Mouse (Mus musculus) MEL (cell line): Measurements from ENCODE around the gene Chrdl2.

Experiments used
- CTCF ChIP-seq, 3 experiments: IDR thresholded peaks in 2 of 3; conservative IDR thresholded peaks in 1 of 3; 2 replicates each; pipeline ENCODE4 v1.5.1; 2011 to 2012; ENCODE audit warnings: low read length in 3 of 3, low read depth in 2 of 3, mild to moderate bottlenecking in 2 of 3, improper control_type of control experiment in 1 of 3, inconsistent platforms in 1 of 3, mixed read lengths in 1 of 3, moderate library complexity in 1 of 3; ENCODE audit not compliant: control insufficient read depth in 1 of 3, insufficient read depth in 1 of 3, poor library complexity in 1 of 3, severe bottlenecking in 1 of 3
- EP300 ChIP-seq, 2 experiments: IDR thresholded peaks; 2 replicates each; pipeline ENCODE4 v1.6.1; 2011; ENCODE audit warnings: improper control_type of control experiment in 2 of 2, low read length in 2 of 2, low read depth in 1 of 2, mild to moderate bottlenecking in 1 of 2
- ETS1 ChIP-seq: IDR thresholded peaks from 2 replicates; pipeline ENCODE4 v1.6.1; 2012; ENCODE audit warnings: low read depth, mild to moderate bottlenecking, inconsistent platforms, low read length, improper control_type of control experiment, moderate library complexity
- KAT2A ChIP-seq: conservative IDR thresholded peaks from 2 replicates; pipeline ENCODE4 v1.6.1; 2012; ENCODE audit warnings: low read depth, low read length, improper control_type of control experiment, inconsistent platforms
- MAFK ChIP-seq: IDR thresholded peaks from 2 replicates; pipeline ENCODE4 v1.6.1; 2011; ENCODE audit warnings: low read depth, mild to moderate bottlenecking, low read length, improper control_type of control experiment, borderline replicate concordance
- MAX ChIP-seq: IDR thresholded peaks from 2 replicates; pipeline ENCODE4 v1.6.1; 2011; ENCODE audit warnings: low read length, improper control_type of control experiment
- MAZ ChIP-seq: IDR thresholded peaks from 2 replicates; pipeline ENCODE4 v1.6.1; 2012; ENCODE audit warnings: low read depth, mild to moderate bottlenecking, inconsistent platforms, low read length, improper control_type of control experiment
- MYC ChIP-seq: IDR thresholded peaks from 2 replicates; pipeline ENCODE4 v1.6.1; 2011; ENCODE audit warnings: low read depth, mild to moderate bottlenecking, low read length, improper control_type of control experiment, moderate library complexity
- NRF1 ChIP-seq: IDR thresholded peaks from 2 replicates; pipeline ENCODE4 v1.6.1; 2014; ENCODE audit warnings: low read depth, mild to moderate bottlenecking, inconsistent platforms, low read length, improper control_type of control experiment, moderate library complexity; ENCODE audit not compliant: poor library complexity, insufficient read depth, severe bottlenecking
- POLR2A ChIP-seq, 2 experiments: IDR thresholded peaks; 2 replicates each; pipeline ENCODE4 v1.6.1; 2011 to 2012; ENCODE audit warnings: low read length in 2 of 2, mild to moderate bottlenecking in 2 of 2, control low read depth in 1 of 2, improper control_type of control experiment in 1 of 2, low read depth in 1 of 2, moderate library complexity in 1 of 2; ENCODE audit not compliant: control insufficient read depth in 1 of 2, insufficient read depth in 1 of 2, poor library complexity in 1 of 2
- POLR2AphosphoS2 ChIP-seq: IDR thresholded peaks from 2 replicates; pipeline ENCODE4 v1.6.1; 2011; ENCODE audit warnings: low read length, improper control_type of control experiment
- SMC3 ChIP-seq: IDR thresholded peaks from 2 replicates; pipeline ENCODE4 v1.6.1; 2011; ENCODE audit warnings: low read depth, low read length, improper control_type of control experiment
- UBTF ChIP-seq: IDR thresholded peaks from 2 replicates; pipeline ENCODE4 v1.6.1; 2012; ENCODE audit warnings: low read depth, mild to moderate bottlenecking, inconsistent platforms, low read length, improper control_type of control experiment, moderate library complexity, borderline replicate concordance; ENCODE audit not compliant: insufficient read depth

GRCm38 (mm10) chr7:100012085-100012484 lies 6.1 kb downstream of the Chrdl2 start:
- TF ChIP-seq SMC3 = no peak
- no peak for TF ChIP-seq POLR2A (IDR thresholded peaks at IDR 0.05; ENCODE audit: control insufficient read depth in 1 of 2, insufficient read depth in 1 of 2, low read depth in 1 of 2, low read length in 2 of 2, poor library complexity in 1 of 2)
- TF ChIP-seq MAZ = no peak
- no peak for TF ChIP-seq KAT2A
- peak; percentile 31; the same call in 1 of the 2 replicates for TF ChIP-seq ETS1
- TF ChIP-seq MYC = no peak
- TF ChIP-seq CTCF (IDR thresholded peaks at IDR 0.05 in 2 of 3, conservative IDR thresholded peaks at IDR 0.05 in 1 of 3; ENCODE audit: control insufficient read depth in 1 of 3, insufficient read depth in 1 of 3, low read depth in 2 of 3, low read length in 3 of 3, poor library complexity in 1 of 3, severe bottlenecking in 1 of 3) = no peak
- TF ChIP-seq POLR2AphosphoS2 = no peak
- peak; percentile 65 to 72 for TF ChIP-seq EP300 (IDR thresholded peaks at IDR 0.05; ENCODE audit: low read depth in 1 of 2, low read length in 2 of 2)
- TF ChIP-seq MAX = no peak
- TF ChIP-seq UBTF = no peak
- no peak for TF ChIP-seq NRF1
- no peak for TF ChIP-seq MAFK
